Mouse (Mus musculus): Measurements from ENCODE around the gene Zfp207. TPM values are rescaled to one million over a fixed set of nuclear protein-coding genes. Genes with fewer than 3 reads are reported as not detected.
"Not testable (repeated sequence)": the region's sequence is repeated elsewhere in the genome, so short reads cannot be mapped to it uniquely, and the experiment has no call there.

The Zfp207 gene
- polyA plus RNA-seq, 1 experiment from 2014 or later, result 307 TPM

DNA sequence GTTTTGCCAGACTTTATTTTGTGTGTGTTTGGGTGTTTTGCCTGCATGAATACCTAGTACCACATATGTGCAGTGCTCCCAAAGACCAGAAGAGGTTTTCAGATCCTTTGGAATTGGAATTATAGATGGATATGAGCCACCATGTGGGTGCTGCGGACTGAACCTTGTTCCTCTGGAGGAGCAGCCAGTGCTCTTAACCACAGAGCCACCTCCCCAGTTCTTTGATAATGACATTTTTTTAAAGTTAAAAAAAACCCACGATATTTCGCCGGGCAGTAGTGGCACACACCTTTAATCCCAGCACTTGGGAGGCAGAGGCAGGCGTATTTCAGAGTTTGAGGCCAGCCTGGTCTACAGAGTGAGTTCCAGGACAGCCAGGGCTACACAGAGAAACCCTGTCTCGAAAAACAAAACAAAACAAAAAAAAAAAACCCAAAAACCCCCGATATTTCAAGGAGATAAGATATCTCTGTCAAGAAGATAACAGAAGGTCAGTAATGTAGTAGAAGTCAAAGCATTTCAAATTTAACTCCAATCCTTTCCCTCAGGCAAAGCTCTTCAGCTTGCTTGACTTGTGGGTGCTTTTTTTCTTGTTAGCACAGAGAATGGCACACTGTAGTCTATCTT is 38.5 kb downstream of the Zfp207 start:
- 82% methylated on average over 7 of the region's 7 CpGs for WGBS
- H3K27me3 ChIP-seq (ENCODE audit: control insufficient read depth, insufficient read depth, low read length), result no peaks in the 10 kb centered on the region

DNA sequence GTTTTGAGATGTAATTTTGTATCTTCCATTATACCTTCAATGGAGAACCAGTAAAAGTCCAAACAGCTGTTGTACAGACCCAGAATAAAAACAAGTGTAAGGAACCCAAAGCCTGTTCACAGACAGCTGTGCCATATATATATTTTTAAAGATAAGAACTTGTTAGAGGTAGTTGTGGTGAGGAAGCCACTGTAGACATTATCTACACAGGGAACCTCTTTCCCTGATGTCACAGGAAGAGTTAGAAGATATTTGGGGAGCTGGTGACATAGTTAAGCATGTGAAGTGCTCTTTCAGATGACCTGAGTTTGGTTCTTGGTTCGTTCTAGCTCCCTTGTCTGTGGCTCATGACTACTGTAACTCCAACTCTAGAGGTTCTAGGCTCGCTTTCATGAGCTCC is 41.6 kb downstream of the Zfp207 start:
- no peak for DNase-seq (ENCODE audit: low spot score)
- Histone ChIP-seq H3K27me3 (ENCODE audit: control insufficient read depth, insufficient read depth, low read length) (no peaks in the 10 kb centered on the region), H3K27ac (ENCODE audit: low read depth, low read length) (no peak overlapping the region), H3K36me3 (ENCODE audit: control insufficient read depth, insufficient read depth, low read length) (no peaks in the 10 kb centered on the region), H3K4me1 (ENCODE audit: control insufficient read depth, insufficient read depth, low read length) (peaks cover 4% of the 10 kb centered on the region; the same call in 1 of the 2 replicates), H3K4me2 (ENCODE audit: low read depth) (no peak overlapping the region), H3K9me3 (ENCODE audit: control insufficient read depth, low read length) (no peaks in the 10 kb centered on the region), H3K4me3 (ENCODE audit: low read depth, low read length) (no peak overlapping the region), H3K9ac (ENCODE audit: low read length) (no peak overlapping the region)
- 79% methylated on average over 2 of the region's 2 CpGs for WGBS
- ATAC-seq (ENCODE audit: insufficient read depth, low FRiP score, low TSS enrichment), result no peak

More for the DNA sequence above, 38.5 kb downstream of the Zfp207 start:
- no peak for ATAC-seq (ENCODE audit: insufficient read depth, low FRiP score, low TSS enrichment)
- no peak overlapping the region for H3K27ac ChIP-seq (ENCODE audit: low read depth, low read length)
- no peak overlapping the region for H3K9ac ChIP-seq (ENCODE audit: low read length)
- no peak for DNase-seq (ENCODE audit: low spot score)
- H3K9me3 ChIP-seq (ENCODE audit: control insufficient read depth, low read length), result no peaks in the 10 kb centered on the region
- no peaks in the 10 kb centered on the region for H3K4me1 ChIP-seq (ENCODE audit: control insufficient read depth, insufficient read depth, low read length)
- no peak overlapping the region for H3K4me2 ChIP-seq (ENCODE audit: low read depth)
- no peak overlapping the region for H3K4me3 ChIP-seq (ENCODE audit: low read depth, low read length)
- H3K36me3 ChIP-seq (ENCODE audit: control insufficient read depth, insufficient read depth, low read length), result no peaks in the 10 kb centered on the region

DNA sequence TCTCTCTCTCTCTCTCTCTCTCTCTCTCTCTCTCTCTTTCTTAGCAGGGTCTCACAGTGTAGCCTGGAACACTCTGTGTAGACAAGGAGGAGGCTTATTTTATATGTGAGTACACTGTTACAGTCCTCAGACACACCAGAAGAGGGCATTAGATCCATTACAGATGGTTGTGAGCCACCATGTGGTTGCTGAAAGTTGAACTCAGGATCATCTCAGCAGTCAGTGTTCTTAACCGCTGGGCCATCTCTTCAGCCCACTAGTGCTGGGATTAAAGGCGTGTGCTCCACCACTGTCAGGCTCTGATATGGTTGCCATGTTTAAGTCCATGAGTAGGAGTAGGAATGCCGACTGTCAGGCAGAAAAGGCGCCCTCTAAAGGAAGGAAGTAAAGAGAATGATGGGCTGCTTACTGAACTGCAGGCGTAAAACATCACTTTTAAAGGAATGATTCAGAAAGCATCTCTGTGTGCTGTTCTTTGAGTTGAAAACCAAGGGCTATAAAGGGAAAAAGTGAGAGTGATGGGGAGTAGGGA is 42.2 kb downstream of the Zfp207 start:
- H3K4me1 ChIP-seq (ENCODE audit: control insufficient read depth, insufficient read depth, low read length), result peaks cover 8% of the 10 kb centered on the region; the same call in 1 of the 2 replicates
- no peak overlapping the region for H3K27ac ChIP-seq (ENCODE audit: low read depth, low read length)
- no peak for DNase-seq (ENCODE audit: low spot score)
- H3K9ac ChIP-seq (ENCODE audit: low read length), result no peak overlapping the region
- no peak overlapping the region for H3K4me2 ChIP-seq (ENCODE audit: low read depth)
- no peak for ATAC-seq (ENCODE audit: insufficient read depth, low FRiP score, low TSS enrichment)
- H3K4me3 ChIP-seq (ENCODE audit: low read depth, low read length), result no peak overlapping the region
- no peaks in the 10 kb centered on the region for H3K27me3 ChIP-seq (ENCODE audit: control insufficient read depth, insufficient read depth, low read length)
- H3K36me3 ChIP-seq (ENCODE audit: control insufficient read depth, insufficient read depth, low read length), result no peaks in the 10 kb centered on the region
- WGBS, result 58% methylated on average over 5 of the region's 5 CpGs
- H3K9me3 ChIP-seq (ENCODE audit: control insufficient read depth, low read length), result no peaks in the 10 kb centered on the region

DNA sequence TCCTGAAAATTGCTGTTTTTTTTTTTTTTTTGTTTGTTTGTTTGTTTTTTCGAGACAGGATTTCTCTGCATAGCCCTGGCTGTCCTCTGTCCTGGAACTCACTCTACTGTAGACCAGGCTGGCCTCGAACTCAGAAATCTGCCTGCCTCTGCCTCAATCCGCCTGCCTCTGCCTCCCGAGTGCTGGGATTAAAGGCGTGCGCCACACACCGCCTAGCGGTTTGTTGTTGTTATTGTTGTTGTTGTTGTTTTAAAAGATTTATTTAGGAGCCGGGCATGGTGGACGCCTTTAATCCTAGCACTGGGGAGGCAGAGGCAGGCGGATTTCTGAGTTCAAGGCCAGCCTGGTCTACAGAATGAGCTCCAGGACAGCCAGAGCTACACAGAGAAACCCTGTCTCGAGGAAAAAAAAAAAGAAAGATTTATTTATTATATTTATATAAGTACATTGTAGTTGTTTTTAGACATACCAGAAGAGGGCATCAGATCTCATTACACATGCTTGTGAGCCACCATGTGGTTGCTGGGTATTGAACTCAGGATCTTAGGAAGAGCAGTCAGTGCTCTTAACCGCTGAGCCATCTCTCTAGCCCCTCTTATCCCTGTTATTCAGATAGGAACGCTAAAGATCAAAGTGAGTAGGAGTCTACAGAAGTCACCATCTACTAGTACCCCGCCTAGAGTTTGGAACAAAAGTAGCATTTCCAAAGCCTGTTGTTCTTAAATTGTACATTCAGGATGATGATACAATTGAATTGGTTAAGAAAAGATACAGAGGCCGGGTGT is 43.1 kb downstream of the Zfp207 start:
- not testable (repeated sequence) for H3K27me3 ChIP-seq (ENCODE audit: control insufficient read depth, insufficient read depth, low read length); DNase-seq (ENCODE audit: low spot score); H3K4me1 ChIP-seq (ENCODE audit: control insufficient read depth, insufficient read depth, low read length); H3K9me3 ChIP-seq (ENCODE audit: control insufficient read depth, low read length); ATAC-seq (ENCODE audit: insufficient read depth, low FRiP score, low TSS enrichment); H3K27ac ChIP-seq (ENCODE audit: low read depth, low read length); H3K4me3 ChIP-seq (ENCODE audit: low read depth, low read length); H3K4me2 ChIP-seq (ENCODE audit: low read depth); H3K9ac ChIP-seq (ENCODE audit: low read length); H3K36me3 ChIP-seq (ENCODE audit: control insufficient read depth, insufficient read depth, low read length)
- 81% methylated on average over 16 of the region's 16 CpGs for WGBS

DNA sequence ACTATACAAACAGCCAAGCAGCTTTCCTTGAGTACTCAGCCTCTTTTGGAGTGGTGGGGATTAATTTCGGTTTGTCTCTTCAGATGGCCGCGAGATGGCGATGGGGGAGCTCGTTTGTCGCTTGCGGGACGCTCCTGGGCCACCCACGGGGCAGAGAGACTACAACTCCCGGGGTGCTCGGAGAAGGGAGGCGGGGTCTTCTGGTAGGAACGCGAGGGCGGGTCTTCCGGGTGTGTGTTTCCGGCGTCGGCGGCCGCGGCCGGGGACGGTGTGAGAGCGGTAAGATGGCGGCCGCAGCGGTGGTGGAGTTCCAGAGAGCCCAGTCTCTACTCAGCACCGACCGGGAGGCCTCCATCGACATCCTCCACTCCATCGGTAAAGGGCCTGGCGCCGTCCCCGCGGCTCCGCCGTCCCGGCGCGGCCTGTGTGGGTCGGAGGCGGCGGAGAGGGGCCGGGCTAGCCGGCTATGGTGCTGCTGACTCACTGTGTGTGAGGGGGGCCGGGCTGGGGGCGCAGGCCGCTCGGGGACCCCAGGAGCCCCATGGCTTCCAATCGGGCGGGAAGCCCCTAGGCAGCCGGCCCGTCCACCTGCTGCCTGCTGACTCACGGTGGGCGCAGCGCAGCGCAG is 45.4 kb downstream of the Zfp207 start, which contains the start of gene Psmd11:
TSS of gene Psmd11 (plus strand) at position 235 of the 628 bp plus-strand sequence.
- H3K27me3 ChIP-seq (ENCODE audit: control insufficient read depth, insufficient read depth, low read length), result no peaks in the 10 kb centered on the region
- H3K4me1 ChIP-seq (ENCODE audit: control insufficient read depth, insufficient read depth, low read length), result peaks cover 8% of the 10 kb centered on the region; the same call in 1 of the 2 replicates
- WGBS, result under 1% methylated on average over 54 of the region's 58 CpGs
- H3K36me3 ChIP-seq (ENCODE audit: control insufficient read depth, insufficient read depth, low read length), result peaks cover 8% of the 10 kb centered on the region
- DNase-seq (ENCODE audit: low spot score) (peak; percentile 98), ATAC-seq (ENCODE audit: insufficient read depth, low FRiP score, low TSS enrichment) (peak; percentile 99)
- peak within 1 kb of the TSS; percentile 93 for H3K9ac ChIP-seq (ENCODE audit: low read length)
- H3K4me3 ChIP-seq (ENCODE audit: low read depth, low read length), result peak within 1 kb of the TSS; percentile 88
- H3K9me3 ChIP-seq (ENCODE audit: control insufficient read depth, low read length), result no peaks in the 10 kb centered on the region
- peak within 1 kb of the TSS; percentile 72 for H3K27ac ChIP-seq (ENCODE audit: low read depth, low read length)
- peak within 1 kb of the TSS; percentile 85 for H3K4me2 ChIP-seq (ENCODE audit: low read depth)

DNA sequence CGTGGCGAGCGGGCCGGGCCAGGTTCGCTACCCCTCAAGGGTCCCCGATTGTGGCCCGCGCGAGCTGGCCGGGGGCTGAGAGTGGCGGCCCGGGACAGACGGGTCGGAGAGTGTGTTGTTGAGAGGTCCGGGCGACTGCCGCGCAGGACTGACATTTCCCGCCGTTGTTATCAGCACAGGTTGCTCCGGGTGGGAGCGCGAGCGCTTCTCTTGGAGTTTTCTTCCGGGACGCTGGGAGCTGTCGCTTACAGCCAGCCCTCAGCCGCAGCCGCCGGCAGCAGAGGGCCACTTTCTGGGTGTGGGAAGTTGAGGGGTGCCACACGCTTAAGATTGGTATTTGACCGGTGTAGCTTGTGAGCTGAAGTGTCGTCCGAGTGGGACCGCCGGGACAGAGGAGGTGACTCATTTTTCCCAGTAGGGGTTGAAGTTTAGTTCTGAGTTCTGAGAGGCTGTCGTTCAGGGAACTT is 46.0 kb downstream of the Zfp207 start:
- no peaks in the 10 kb centered on the region for H3K9me3 ChIP-seq (ENCODE audit: control insufficient read depth, low read length)
- H3K4me1 ChIP-seq (ENCODE audit: control insufficient read depth, insufficient read depth, low read length), result peaks cover 8% of the 10 kb centered on the region; the same call in 1 of the 2 replicates
- no peaks in the 10 kb centered on the region for H3K27me3 ChIP-seq (ENCODE audit: control insufficient read depth, insufficient read depth, low read length)
- DNase-seq (ENCODE audit: low spot score), result no peak
- peak overlapping the region; percentile 93 for H3K9ac ChIP-seq (ENCODE audit: low read length)
- H3K4me2 ChIP-seq (ENCODE audit: low read depth), result peak overlapping the region; percentile 85
- peak overlapping the region; percentile 72 for H3K27ac ChIP-seq (ENCODE audit: low read depth, low read length)
- peak overlapping the region; percentile 88 for H3K4me3 ChIP-seq (ENCODE audit: low read depth, low read length)
- peaks cover 8% of the 10 kb centered on the region for H3K36me3 ChIP-seq (ENCODE audit: control insufficient read depth, insufficient read depth, low read length)
- WGBS, result under 1% methylated on average over 37 of the region's 37 CpGs
- ATAC-seq (ENCODE audit: insufficient read depth, low FRiP score, low TSS enrichment), result no peak; the same call in 1 of the 2 replicates

DNA sequence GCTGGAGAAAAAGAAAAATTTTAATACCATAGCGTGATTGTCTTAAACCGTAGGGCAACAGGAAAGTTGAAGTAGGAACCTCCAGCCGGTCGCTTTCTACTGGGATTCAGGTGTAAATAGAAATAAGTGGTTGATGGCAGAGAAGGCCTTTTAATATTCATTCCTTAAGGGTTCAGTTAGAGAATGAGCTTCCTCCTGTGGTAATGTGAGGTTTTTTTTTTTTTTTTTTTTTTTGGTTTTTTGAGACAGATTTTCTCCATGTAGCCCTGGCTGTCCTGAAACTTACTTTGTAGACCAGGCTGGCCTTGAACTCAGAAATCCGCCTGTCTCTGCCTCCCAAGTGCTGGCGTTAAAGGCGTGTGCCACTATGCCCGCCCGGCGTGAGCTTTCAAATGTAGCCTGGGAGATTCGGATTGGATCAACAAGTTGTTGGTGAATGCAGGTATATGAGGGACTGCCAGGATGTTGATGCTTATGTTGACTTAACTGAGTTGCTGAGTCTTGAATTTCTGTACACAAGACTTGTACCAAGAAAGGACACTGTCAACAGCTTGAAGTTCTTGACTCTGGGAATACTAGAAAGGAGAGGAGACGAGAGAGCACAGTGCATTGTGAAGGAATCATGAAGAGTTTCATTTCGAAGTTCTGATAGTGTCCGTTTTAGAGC is 46.6 kb downstream of the Zfp207 start:
- H3K36me3 ChIP-seq (ENCODE audit: control insufficient read depth, insufficient read depth, low read length), result peaks cover 8% of the 10 kb centered on the region
- peak overlapping the region; percentile 85 for H3K4me2 ChIP-seq (ENCODE audit: low read depth)
- no peaks in the 10 kb centered on the region for H3K9me3 ChIP-seq (ENCODE audit: control insufficient read depth, low read length)
- H3K4me1 ChIP-seq (ENCODE audit: control insufficient read depth, insufficient read depth, low read length), result peaks cover 8% of the 10 kb centered on the region; the same call in 1 of the 2 replicates
- H3K9ac ChIP-seq (ENCODE audit: low read length), result peak overlapping the region; percentile 93
- H3K27me3 ChIP-seq (ENCODE audit: control insufficient read depth, insufficient read depth, low read length), result no peaks in the 10 kb centered on the region
- peak overlapping the region; percentile 88 for H3K4me3 ChIP-seq (ENCODE audit: low read depth, low read length)
- no peak for ATAC-seq (ENCODE audit: insufficient read depth, low FRiP score, low TSS enrichment)
- 59% methylated on average over 14 of the region's 14 CpGs for WGBS
- H3K27ac ChIP-seq (ENCODE audit: low read depth, low read length), result no peak overlapping the region
- no peak for DNase-seq (ENCODE audit: low spot score)

DNA sequence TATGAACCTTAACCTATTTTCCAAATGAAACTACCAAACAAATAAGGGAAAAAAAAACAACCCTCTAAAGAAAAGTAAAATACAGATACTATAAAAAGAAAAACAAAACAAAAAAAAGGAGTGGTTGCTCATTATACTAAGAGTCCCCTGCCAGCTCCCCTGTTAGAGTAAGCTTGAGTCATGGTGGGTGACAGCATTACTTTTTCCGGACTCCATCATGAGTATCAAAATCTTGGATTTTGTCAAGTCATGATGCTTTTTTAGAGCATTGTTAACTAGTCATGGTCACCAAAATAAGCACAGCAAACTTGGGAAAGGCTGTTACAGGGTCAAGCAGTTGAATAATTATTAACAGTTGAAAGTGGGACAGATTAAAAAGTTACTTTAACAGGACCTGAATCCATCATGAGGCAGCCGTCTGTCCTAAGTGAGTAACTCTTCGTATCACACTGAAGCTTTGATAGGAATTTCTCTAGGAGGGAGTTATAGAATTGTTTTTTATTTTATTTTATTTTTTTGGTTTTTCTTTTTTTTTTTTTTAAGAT is 47.4 kb downstream of the Zfp207 start:
- WGBS, result 97% methylated on average over 3 of the region's 3 CpGs
- Histone ChIP-seq H3K36me3 (ENCODE audit: control insufficient read depth, insufficient read depth, low read length) (peaks cover 8% of the 10 kb centered on the region), H3K9ac (ENCODE audit: low read length) (no peak overlapping the region), H3K9me3 (ENCODE audit: control insufficient read depth, low read length) (no peaks in the 10 kb centered on the region), H3K4me1 (ENCODE audit: control insufficient read depth, insufficient read depth, low read length) (peaks cover 8% of the 10 kb centered on the region; the same call in 1 of the 2 replicates), H3K27ac (ENCODE audit: low read depth, low read length) (no peak overlapping the region), H3K4me3 (ENCODE audit: low read depth, low read length) (no peak overlapping the region), H3K27me3 (ENCODE audit: control insufficient read depth, insufficient read depth, low read length) (no peaks in the 10 kb centered on the region), H3K4me2 (ENCODE audit: low read depth) (no peak overlapping the region)
- DNase-seq (ENCODE audit: low spot score) (no peak), ATAC-seq (ENCODE audit: insufficient read depth, low FRiP score, low TSS enrichment) (no peak)

Data from neural tube, embryonic 11.5 days (tissue).